Mouse (Mus musculus) kidney, embryonic 16.5 days (tissue): Measurements from ENCODE around the gene Hcar2. TPM values are rescaled to one million over a fixed set of nuclear protein-coding genes. Genes with fewer than 3 reads are reported as not detected.

Source experiments
- ATAC-seq: fragments of 200-750 bp; cut with Nextera tagmentation; 2 replicates; pipeline ENCODE4 v1.8.0; 2017; ENCODE audit warnings: moderate TSS enrichment; ENCODE audit not compliant: low FRiP score, low TSS enrichment
- H3K27ac ChIP-seq: fragments of 300-500 bp; sonication (generic); 2 replicates; pipeline ENCODE4 v1.5.1; 2014; ENCODE audit warnings: low read length
- H3K27me3 ChIP-seq: fragments of 300-500 bp; sonication (generic); 2 replicates; pipeline ENCODE4 v1.6.1; 2014; ENCODE audit warnings: low read length, control low read depth, mixed read lengths; ENCODE audit not compliant: insufficient read depth
- H3K36me3 ChIP-seq: fragments of 300-500 bp; sonication (generic); 2 replicates; pipeline ENCODE4 v1.6.1; 2014; ENCODE audit warnings: low read length, control low read depth, mixed read lengths; ENCODE audit not compliant: insufficient read depth
- H3K4me1 ChIP-seq: fragments of 300-500 bp; sonication (generic); 2 replicates; pipeline ENCODE4 v1.6.1; 2014; ENCODE audit warnings: low read length, control low read depth, mixed read lengths; ENCODE audit not compliant: insufficient read depth
- H3K4me2 ChIP-seq: fragments of 300-500 bp; sonication (generic); replicated peaks from 2 replicates; pipeline ENCODE4 v1.6.1; 2014; ENCODE audit warnings: low read depth, low read length
- H3K4me3 ChIP-seq: fragments of 300-500 bp; sonication (generic); 2 replicates; pipeline ENCODE4 v1.5.1; 2014; ENCODE audit warnings: mild to moderate bottlenecking, low read length
- H3K9ac ChIP-seq: fragments of 300-500 bp; sonication (generic); replicated peaks from 2 replicates; pipeline ENCODE4 v1.6.1; 2014; ENCODE audit warnings: low read length
- H3K9me3 ChIP-seq: fragments of 300-500 bp; sonication (generic); 2 replicates; pipeline ENCODE4 v1.6.1; 2016; ENCODE audit warnings: low read length, control low read depth
- WGBS: fragments of 180-500 bp; shearing (Covaris S2); extraction: QIAGEN DNeasy Blood & Tissue Kit; methylation state at CpG from one replicate; pipeline ENCODE4 v1.1.7; 2014; 5-methylcytosine and 5-hydroxymethylcytosine counted together
- polyA plus RNA-seq: library from polyadenylated mRNA; unstranded; fragments of >200 nt; fragmentation: Nextera tagmentation; extraction: Ambion mirVana; gene quantifications from 2 replicates; pipeline ENCODE4 v1.2.1, GENCODE M21; 2015

Hcar2 gene
- polyA plus RNA-seq, 1 experiment from 2014 or later: not detected

GRCm38 (mm10) chr5:123869615-123870014 is 4.3 kb upstream of the Hcar2 start:
- H3K36me3 ChIP-seq: no peaks in the 10 kb centered on the region
- no peak for ATAC-seq
- no peak overlapping the region for H3K4me2 ChIP-seq
- WGBS: 90% methylated on average over 4 of the region's 4 CpGs
- H3K4me1 ChIP-seq: no peaks in the 10 kb centered on the region
- H3K9ac ChIP-seq: no peak overlapping the region
- no peak overlapping the region for H3K27ac ChIP-seq
- no peak overlapping the region for H3K4me3 ChIP-seq
- H3K27me3 ChIP-seq: no peaks in the 10 kb centered on the region
- no peaks in the 10 kb centered on the region for H3K9me3 ChIP-seq

- Histone ChIP-seq H3K36me3 (no peaks in the 10 kb centered on the region), H3K4me1 (peaks cover 8% of the 10 kb centered on the region; the same call in 1 of the 2 replicates), H3K9me3 (no peaks in the 10 kb centered on the region), H3K4me2 (no peak overlapping the region), H3K9ac (no peak overlapping the region), H3K27ac (no peak overlapping the region), H3K27me3 (no peaks in the 10 kb centered on the region), H3K4me3 (no peak overlapping the region)
- ATAC-seq: no peak
- 84% methylated on average over 4 of the region's 4 CpGs for WGBS
Observed at GRCm38 (mm10) chr5:123866457-123866856, 1.2 kb upstream of the Hcar2 start.

GRCm38 (mm10) chr5:123863934-123864333 is 1.4 kb downstream of the Hcar2 start:
- no peaks in the 10 kb centered on the region for H3K9me3 ChIP-seq
- no peak for ATAC-seq
- no peaks in the 10 kb centered on the region for H3K27me3 ChIP-seq
- peaks cover 13% of the 10 kb centered on the region; the same call in 1 of the 2 replicates for H3K4me1 ChIP-seq
- H3K9ac ChIP-seq: no peak overlapping the region
- H3K27ac ChIP-seq: no peak overlapping the region
- H3K4me2 ChIP-seq: no peak overlapping the region
- 85% methylated on average over 14 of the region's 14 CpGs for WGBS
- no peak overlapping the region for H3K4me3 ChIP-seq
- no peaks in the 10 kb centered on the region for H3K36me3 ChIP-seq

GRCm38 (mm10) chr5:123862374-123863350 is 2.6 kb downstream of the Hcar2 start:
- Histone ChIP-seq H3K9ac (no peak overlapping the region), H3K4me1 (peaks cover 13% of the 10 kb centered on the region; the same call in 1 of the 2 replicates), H3K9me3 (no peaks in the 10 kb centered on the region), H3K4me3 (no peak overlapping the region), H3K36me3 (no peaks in the 10 kb centered on the region), H3K27ac (no peak overlapping the region), H3K4me2 (no peak overlapping the region; the same call in 1 of the 2 replicates), H3K27me3 (no peaks in the 10 kb centered on the region)
- 71% methylated on average over 15 of the region's 15 CpGs for WGBS
- ATAC-seq: no peak

GRCm38 (mm10) chr5:123858798-123859197 is 6.5 kb downstream of the Hcar2 start:
- Histone ChIP-seq H3K9ac (no peak overlapping the region), H3K4me3 (no peak overlapping the region), H3K36me3 (no peaks in the 10 kb centered on the region), H3K27ac (no peak overlapping the region), H3K4me2 (no peak overlapping the region), H3K9me3 (no peaks in the 10 kb centered on the region), H3K4me1 (peaks cover 13% of the 10 kb centered on the region; the same call in 1 of the 2 replicates), H3K27me3 (no peaks in the 10 kb centered on the region)
- ATAC-seq: no peak
- WGBS: 63% methylated on average over 11 of the region's 11 CpGs

- Histone ChIP-seq H3K27ac (no peak overlapping the region), H3K27me3 (no peaks in the 10 kb centered on the region), H3K9ac (no peak overlapping the region), H3K4me3 (no peak overlapping the region), H3K4me1 (no peaks in the 10 kb centered on the region; the same call in 1 of the 2 replicates), H3K9me3 (no peaks in the 10 kb centered on the region), H3K36me3 (no peaks in the 10 kb centered on the region), H3K4me2 (no peak overlapping the region)
- no peak for ATAC-seq
- WGBS: 80% methylated on average over 9 of the region's 9 CpGs
Observed at GRCm38 (mm10) chr5:123854511-123854910, 10.8 kb downstream of the Hcar2 start.

GRCm38 (mm10) chr5:123853877-123854504 is 11.3 kb downstream of the Hcar2 start:
- H3K36me3 ChIP-seq: no peaks in the 10 kb centered on the region
- ATAC-seq: no peak
- 83% methylated on average over 11 of the region's 11 CpGs for WGBS
- H3K9me3 ChIP-seq: no peaks in the 10 kb centered on the region
- H3K4me1 ChIP-seq: no peaks in the 10 kb centered on the region; the same call in 1 of the 2 replicates
- H3K4me2 ChIP-seq: no peak overlapping the region
- H3K9ac ChIP-seq: no peak overlapping the region
- no peaks in the 10 kb centered on the region for H3K27me3 ChIP-seq
- no peak overlapping the region for H3K27ac ChIP-seq
- no peak overlapping the region for H3K4me3 ChIP-seq

- Histone ChIP-seq H3K27me3 (no peaks in the 10 kb centered on the region), H3K4me3 (no peak overlapping the region), H3K4me1 (no peaks in the 10 kb centered on the region; the same call in 1 of the 2 replicates), H3K27ac (no peak overlapping the region), H3K9me3 (no peaks in the 10 kb centered on the region), H3K9ac (no peak overlapping the region), H3K36me3 (no peaks in the 10 kb centered on the region), H3K4me2 (no peak overlapping the region)
- WGBS: 11% methylated on average over 2 of the region's 2 CpGs
- peak; percentile 46; the same call in 1 of the 2 replicates for ATAC-seq
Observed at GRCm38 (mm10) chr5:123851398-123851797, 13.9 kb downstream of the Hcar2 start.

GRCm38 (mm10) chr5:123844316-123844715 is 21.0 kb downstream of the Hcar2 start:
- no peak overlapping the region for H3K4me3 ChIP-seq

More at GRCm38 (mm10) chr5:123844316-123844715, 21.0 kb downstream of the Hcar2 start:
- Histone ChIP-seq H3K4me2 (no peak overlapping the region), H3K9me3 (no peaks in the 10 kb centered on the region), H3K27me3 (no peaks in the 10 kb centered on the region), H3K4me1 (peaks cover 4% of the 10 kb centered on the region; the same call in 1 of the 2 replicates), H3K9ac (no peak overlapping the region), H3K36me3 (no peaks in the 10 kb centered on the region), H3K27ac (no peak overlapping the region)
- 70% methylated on average over 14 of the region's 14 CpGs for WGBS
- no peak for ATAC-seq
